Mouse (Mus musculus) kidney, postnatal 10 days (tissue): Measurements from ENCODE around the gene Pate3.
"Not testable (repeated sequence)": the region's sequence is repeated elsewhere in the genome, so short reads cannot be mapped to it uniquely, and the experiment has no call there.

Experiments
- DNase-seq: peaks from one replicate; pipeline ENCODE4 v3.0.0; 2021; ENCODE audit warnings: mixed read lengths

Gene Pate3

DNA sequence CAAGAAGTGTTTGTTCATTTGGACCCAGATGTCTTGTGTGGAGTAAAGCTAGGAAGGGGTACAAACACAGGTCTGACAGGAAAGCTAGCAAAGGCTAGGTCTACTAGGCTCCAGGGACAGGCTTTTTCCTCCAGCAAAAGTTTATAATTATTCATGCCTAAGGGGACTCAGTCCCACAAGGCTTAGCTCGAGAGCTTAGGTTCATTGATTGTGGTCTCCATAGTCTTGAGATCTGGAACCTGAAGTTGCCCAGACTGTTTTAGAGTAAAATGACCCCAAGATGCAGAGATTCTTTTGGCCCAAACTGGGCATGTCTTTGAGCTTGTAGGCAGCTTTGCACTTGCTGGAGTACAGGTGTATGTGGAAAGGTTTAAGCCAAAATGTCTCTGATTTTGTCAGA is at the start of gene Pate3:
Pate3 (minus strand) TSS at position 101 of the 400 bp plus-strand sequence.
- no peak for DNase-seq

GRCm38 (mm10) chr9:35691924-35692323 is 43.9 kb upstream of the Pate3 start:
- no peak for DNase-seq

GRCm38 (mm10) chr9:35687013-35687412 is 39.0 kb upstream of the Pate3 start, which contains the start of gene Pate1:
Gene Pate1 (minus strand): TSS chr9:35687390.
- no peak for DNase-seq

DNA sequence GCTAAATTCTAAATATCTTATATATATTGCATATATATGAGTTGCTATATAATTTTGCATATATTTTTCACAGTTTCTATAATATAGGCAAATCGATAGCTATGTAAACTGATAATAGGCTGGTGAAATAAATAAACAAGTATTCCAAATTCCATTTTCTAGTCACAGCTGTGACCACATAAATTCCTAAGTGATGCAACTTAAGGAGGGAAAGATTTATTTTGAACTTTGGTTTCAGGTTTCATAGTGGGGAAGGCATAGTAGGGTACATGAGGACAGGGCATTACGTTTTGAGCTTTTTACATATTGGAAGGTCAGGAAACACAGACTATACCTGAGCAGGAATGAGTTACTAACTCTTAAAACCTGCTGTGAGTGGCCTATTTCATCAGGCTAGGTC is 25.6 kb upstream of the Pate3 start:
- no peak for DNase-seq

DNA sequence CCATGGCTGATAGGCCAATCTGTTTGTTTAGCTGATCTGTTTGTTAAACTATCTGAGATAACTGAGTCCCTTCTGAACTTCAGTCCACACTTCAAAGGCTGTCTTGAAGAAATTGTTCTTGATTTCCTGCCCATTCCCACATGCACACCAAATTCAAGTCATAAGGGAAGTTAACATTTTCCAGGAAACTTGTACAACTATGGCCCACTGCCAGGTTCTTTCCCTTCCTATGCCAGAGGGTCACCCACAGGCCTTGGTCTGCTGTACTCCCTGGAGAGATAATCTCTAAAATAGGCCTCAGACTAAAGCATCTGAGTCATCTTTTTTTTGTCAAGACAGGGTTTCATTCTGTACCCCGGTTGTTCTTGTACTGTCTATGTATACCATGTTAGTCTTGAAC is 15.0 kb downstream of the Pate3 start:
- DNase-seq, result peak; percentile 10

DNA sequence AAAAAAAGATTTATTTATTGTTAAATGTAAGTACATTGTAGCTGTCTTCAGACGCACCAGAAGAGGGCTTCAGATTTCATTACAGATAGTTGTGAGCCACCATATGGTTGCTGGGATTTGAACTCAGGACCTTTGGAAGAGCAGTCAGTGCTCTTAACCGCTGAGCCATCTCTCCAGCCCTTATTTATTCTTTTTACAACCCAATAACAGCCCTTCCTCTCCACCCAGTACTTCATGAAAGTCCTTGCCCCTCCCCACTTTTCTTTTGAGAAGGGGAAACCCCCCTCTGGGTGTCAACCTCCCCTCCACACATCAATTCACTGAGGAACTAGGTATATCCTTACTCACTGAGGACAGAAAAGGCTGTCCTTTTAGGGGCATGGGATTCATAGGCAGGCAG is 31.2 kb downstream of the Pate3 start:
- DNase-seq, result not testable (repeated sequence)

DNA sequence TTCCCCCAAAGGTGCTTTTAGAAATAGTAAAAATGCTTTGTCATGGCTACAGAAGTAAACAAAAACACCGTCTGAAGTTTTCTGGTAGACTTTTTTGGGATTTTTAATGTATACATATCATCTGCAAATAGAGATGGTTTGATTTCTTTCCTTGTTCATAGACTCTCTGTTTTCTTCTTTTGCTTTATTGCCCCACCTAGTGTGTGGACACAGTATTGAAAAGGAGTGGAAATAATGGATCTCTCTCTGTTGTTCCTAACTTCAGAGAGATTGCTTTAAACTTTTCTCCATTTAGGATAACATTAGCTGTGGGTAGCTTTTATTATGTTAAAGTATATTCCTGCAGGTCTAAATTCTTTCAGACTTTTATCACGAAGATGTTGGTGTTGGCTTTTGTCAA is 34.0 kb downstream of the Pate3 start:
- no peak for DNase-seq

GRCm38 (mm10) chr9:35611841-35612240 is 36.2 kb downstream of the Pate3 start, which contains the start of gene Pate4:
Gene Pate4 (minus strand): TSS chr9:35611941.
- no peak for DNase-seq

- no peak for DNase-seq
Measured at GRCm38 (mm10) chr9:35607647-35608405, 40.2 kb downstream of the Pate3 start.
